Mouse (Mus musculus): ENCODE results near the gene Gm13694.

Gm13694 gene

DNA sequence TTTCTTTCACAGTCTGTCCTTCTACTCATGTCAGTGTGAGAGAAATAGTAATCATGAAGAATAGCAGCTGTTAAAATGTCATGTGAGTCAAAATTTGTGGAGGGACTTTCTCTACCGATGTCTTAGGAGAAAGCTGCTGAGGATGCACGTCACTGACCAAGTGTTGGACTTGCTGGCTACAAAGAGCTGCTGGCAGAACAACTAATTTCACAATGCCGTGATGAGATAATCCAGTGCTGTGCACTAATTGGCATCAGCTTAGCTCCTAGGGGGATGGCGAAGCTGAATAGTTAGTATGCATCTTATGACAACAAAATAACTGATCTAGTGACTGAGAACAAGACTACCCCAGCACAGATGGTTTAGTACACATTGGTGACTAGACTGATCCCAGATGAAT lies 46.5 kb downstream of the Gm13694 start:
- DNase-seq (ENCODE audit: low spot score in 2 of 2), result no peak

All from right cerebral cortex, adult 2 months (tissue).